Mouse (Mus musculus): Measurements from ENCODE around the gene Tmprss11c.

GRCm38 (mm10) chr5:86190290-86190689 is 98.8 kb downstream of the Tmprss11c start:
- TF ChIP-seq POLR2A (IDR thresholded peaks at IDR 0.05; ENCODE audit: extremely low read depth, insufficient read depth, low read length) (no peak), CTCF (IDR thresholded peaks at IDR 0.05; ENCODE audit: low read depth, low read length) (no peak)
